Comparison of ENCODE assay signal across 29 mouse cellular contexts in the genomic region with DNA sequence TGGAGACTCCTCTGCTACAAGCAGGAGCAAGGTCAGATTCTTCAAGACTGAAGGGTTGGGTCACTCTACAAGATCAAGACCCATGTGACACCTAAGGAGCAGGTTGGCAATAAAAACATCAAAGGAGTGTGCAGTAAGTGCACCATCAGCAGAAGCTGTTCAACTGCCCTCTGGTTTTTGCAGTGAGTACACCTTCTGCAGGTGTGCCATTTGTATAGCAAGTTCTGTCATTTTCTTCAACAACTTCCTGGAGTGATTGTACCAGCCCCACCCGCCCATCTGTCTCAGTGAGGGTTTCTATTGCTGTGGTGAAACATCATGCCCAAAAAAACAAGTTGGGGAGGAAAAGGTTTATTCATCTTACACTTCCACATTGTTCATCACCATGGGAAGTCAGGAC. TPM values are rescaled to one million over a fixed set of nuclear protein-coding genes. Genes with fewer than 3 reads are reported as not detected.
A peak's percentile ranks its signal among the peaks of the same experiment; 100 is the strongest.
DNase-seq lines count a peak whose midpoint lies in the region; ATAC-seq and TF ChIP-seq lines count a peak whose summit lies in the region.
"Had no signal": no experiment of that assay in that cellular context is flagged by ENCODE, and none has a peak within 500 bp of the region (broad histone marks: within the 10 kb centered on the region; RNA-seq: fewer than 3 reads in every experiment).

No protein-coding gene starts in this region.

- no peak overlapping the region for H3K9ac ChIP-seq in forebrain, postnatal 0 days
- no peak overlapping the region for H3K9ac ChIP-seq in stomach, postnatal 0 days (ENCODE audit: low read length)
- no peak overlapping the region for H3K9ac ChIP-seq in kidney, embryonic 16.5 days (replicated peaks; ENCODE audit: low read length)
- H3K9ac ChIP-seq: embryonic facial prominence, embryonic 12.5 days; heart, embryonic 12.5 days; hindbrain, embryonic 14.5 days; liver, embryonic 14.5 days; neural tube, embryonic 12.5 days had no signal

- H3K9me3 ChIP-seq in forebrain, postnatal 0 days (ENCODE audit: low read length), result no peaks in the 10 kb centered on the region
- H3K9me3 ChIP-seq in stomach, postnatal 0 days (ENCODE audit: control insufficient read depth, low read length), result no peaks in the 10 kb centered on the region
- peaks cover 7% of the 10 kb centered on the region for H3K9me3 ChIP-seq in kidney, embryonic 16.5 days (ENCODE audit: low read length)
- H3K9me3 ChIP-seq: heart, embryonic 12.5 days; neural tube, embryonic 12.5 days had no signal

- no peak for ATAC-seq in forebrain, postnatal 0 days
- peak; percentile 54 for ATAC-seq in stomach, postnatal 0 days (ENCODE audit: low FRiP score, low TSS enrichment)
- ATAC-seq in kidney, embryonic 16.5 days (ENCODE audit: low FRiP score, low TSS enrichment), result no peak
- ATAC-seq: activated CD4-positive, CD25-positive, alpha-beta regulatory T cell, adult 4 months; CD4-positive, CD25-positive, alpha-beta regulatory T cell, adult 4 months; midbrain, embryonic 16.5 days had no signal

- WGBS in forebrain, postnatal 0 days, result 92% methylated on average over 1 of the region's 1 CpGs
- 73% methylated on average over 1 of the region's 1 CpGs for WGBS in stomach, postnatal 0 days
- whole genome bisulfite sequencing in kidney, embryonic 16.5 days, result 79% methylated on average over 1 of the region's 1 CpGs

- peak; percentile 80 for DNase-seq in heart, adult 11 months
- no peak for DNase-seq in heart, postnatal 10 days
- DNase-seq in forebrain, postnatal 0 days, result no peak
- no peak for DNase-seq in stomach, postnatal 0 days (ENCODE audit: low spot score)
- peak; percentile 57 for DNase-seq in thymus, postnatal 25 days
- DNase-seq in gastrocnemius, postnatal 36 days, result no peak
- no peak for DNase-seq in cerebellum, adult 18-20 months
- DNase-seq: adrenal gland, adult 8-10 months; cerebellum, adult 8-10 months; cerebellum, postnatal 36 days; embryo, embryonic 11 days; gastrocnemius, postnatal 14 days; heart, adult 18-20 months; kidney, adult 2 months; kidney, postnatal 14 days; layer of hippocampus, adult 9-11 months; liver; lung, adult 2 months; lung, postnatal 10 days; right cerebral cortex, postnatal 4 days had no signal

- no peak for TF ChIP-seq CTCF in forebrain, postnatal 0 days (IDR thresholded peaks at IDR 0.05; ENCODE audit: low read depth)
- TF ChIP-seq CTCF in stomach, postnatal 0 days (IDR thresholded peaks at IDR 0.05; ENCODE audit: low read depth), result no peak

- H3K36me3 ChIP-seq in forebrain, postnatal 0 days (ENCODE audit: insufficient read depth), result no peaks in the 10 kb centered on the region
- H3K36me3 ChIP-seq in stomach, postnatal 0 days (ENCODE audit: control insufficient read depth, insufficient read depth, low read length), result no peaks in the 10 kb centered on the region
- H3K36me3 ChIP-seq in kidney, embryonic 16.5 days (ENCODE audit: insufficient read depth, low read length), result no peaks in the 10 kb centered on the region
- H3K36me3 ChIP-seq: embryonic facial prominence, embryonic 12.5 days; heart, embryonic 12.5 days; neural tube, embryonic 12.5 days had no signal

- intact Hi-C loops in heart, postnatal 10 days (cut with DNase I), result no loop called here
- intact Hi-C loops in gastrocnemius, postnatal 36 days (cut with DNase I), result no loop called here

- 0 out of 2 replicates have a peak overlapping the region, but pooled peaks have one; percentile 50 for H3K27ac ChIP-seq in forebrain, postnatal 0 days (ENCODE audit: low read depth, low read length)
- H3K27ac ChIP-seq in stomach, postnatal 0 days (replicated peaks), result no peak overlapping the region
- H3K27ac ChIP-seq in kidney, embryonic 16.5 days (ENCODE audit: low read length), result no peak overlapping the region
- H3K27ac ChIP-seq: embryonic facial prominence, embryonic 12.5 days; hindbrain, embryonic 14.5 days; liver, embryonic 14.5 days; neural tube, embryonic 12.5 days had no signal

- TF ChIP-seq EP300 in stomach, postnatal 0 days (optimal IDR thresholded peaks at IDR 0.05), result no peak

- no peak overlapping the region for H3K4me3 ChIP-seq in forebrain, postnatal 0 days (ENCODE audit: low read depth, low read length)
- H3K4me3 ChIP-seq in stomach, postnatal 0 days (ENCODE audit: low read depth, low read length), result no peak overlapping the region
- H3K4me3 ChIP-seq in kidney, embryonic 16.5 days (ENCODE audit: low read length), result no peak overlapping the region
- H3K4me3 ChIP-seq: embryonic facial prominence, embryonic 12.5 days; heart, embryonic 12.5 days; neural tube, embryonic 12.5 days had no signal

- no peak overlapping the region for H3K4me2 ChIP-seq in forebrain, postnatal 0 days (ENCODE audit: low read depth)
- no peak overlapping the region for H3K4me2 ChIP-seq in stomach, postnatal 0 days (replicated peaks; ENCODE audit: low read depth)
- H3K4me2 ChIP-seq in kidney, embryonic 16.5 days (replicated peaks; ENCODE audit: low read depth, low read length), result no peak overlapping the region
- H3K4me2 ChIP-seq: embryonic facial prominence, embryonic 12.5 days; heart, embryonic 12.5 days; hindbrain, embryonic 14.5 days; neural tube, embryonic 12.5 days had no signal

- no peaks in the 10 kb centered on the region for H3K27me3 ChIP-seq in forebrain, postnatal 0 days (ENCODE audit: insufficient read depth, low read length)
- no peaks in the 10 kb centered on the region for H3K27me3 ChIP-seq in stomach, postnatal 0 days (ENCODE audit: control insufficient read depth, insufficient read depth, low read length)
- H3K27me3 ChIP-seq in kidney, embryonic 16.5 days (ENCODE audit: insufficient read depth, low read length), result no peaks in the 10 kb centered on the region
- H3K27me3 ChIP-seq: embryonic facial prominence, embryonic 12.5 days; heart, embryonic 12.5 days; neural tube, embryonic 12.5 days had no signal

- H3K4me1 ChIP-seq in forebrain, postnatal 0 days (ENCODE audit: insufficient read depth), result peaks cover 26% of the 10 kb centered on the region
- peaks cover 11% of the 10 kb centered on the region for H3K4me1 ChIP-seq in stomach, postnatal 0 days (replicated peaks; ENCODE audit: control insufficient read depth, insufficient read depth)
- H3K4me1 ChIP-seq in kidney, embryonic 16.5 days (ENCODE audit: insufficient read depth, low read length), result peaks cover 35% of the 10 kb centered on the region

RNA-seq across cellular contexts. Expression of gene Slc35b4, which starts 27.1 kb away (rescaled TPM):
- total RNA-seq in heart, postnatal 10 days (2021), result 10 to 100 TPM; 12.1 to 15.1 TPM
- 24.0 and 26.2 TPM in 2 replicates for total RNA-seq in forebrain, postnatal 0 days (2014; rRNA removed)
- polyA plus RNA-seq in forebrain, postnatal 0 days (2015; fragmentation: Nextera tagmentation; extraction: Ambion mirVana), result 23.8 and 34.7 TPM in 2 replicates
- polyA plus RNA-seq in stomach, postnatal 0 days (2015; fragmentation: Nextera tagmentation; extraction: Ambion mirVana), result 17.2 and 18.7 TPM in 2 replicates
- total RNA-seq in gastrocnemius, postnatal 36 days (2021), result 1 to 10 TPM; 5.6 to 5.8 TPM
- polyA plus RNA-seq in kidney, embryonic 16.5 days (2015; fragmentation: Nextera tagmentation; extraction: Ambion mirVana), result 81.6 and 86.0 TPM in 2 replicates

Comparison
In these comparisons a context has a peak if more than half of its experiments do, and no peak if none do; other contexts are left out.
1. DNase-seq: peak in heart, adult 11 months (single experiment) and thymus, postnatal 25 days (single experiment); none in heart, postnatal 10 days (0 of 2), forebrain, postnatal 0 days (single experiment), stomach, postnatal 0 days (single experiment), gastrocnemius, postnatal 36 days (0 of 2) and cerebellum, adult 18-20 months (0 of 2).